Mouse (Mus musculus): ENCODE results near the gene E130208F15Rik. TPM values are rescaled to one million over a fixed set of nuclear protein-coding genes. Genes with fewer than 3 reads are reported as not detected.

E130208F15Rik gene
- polyA plus RNA-seq, 1 experiment, result 0.81 TPM

DNA sequence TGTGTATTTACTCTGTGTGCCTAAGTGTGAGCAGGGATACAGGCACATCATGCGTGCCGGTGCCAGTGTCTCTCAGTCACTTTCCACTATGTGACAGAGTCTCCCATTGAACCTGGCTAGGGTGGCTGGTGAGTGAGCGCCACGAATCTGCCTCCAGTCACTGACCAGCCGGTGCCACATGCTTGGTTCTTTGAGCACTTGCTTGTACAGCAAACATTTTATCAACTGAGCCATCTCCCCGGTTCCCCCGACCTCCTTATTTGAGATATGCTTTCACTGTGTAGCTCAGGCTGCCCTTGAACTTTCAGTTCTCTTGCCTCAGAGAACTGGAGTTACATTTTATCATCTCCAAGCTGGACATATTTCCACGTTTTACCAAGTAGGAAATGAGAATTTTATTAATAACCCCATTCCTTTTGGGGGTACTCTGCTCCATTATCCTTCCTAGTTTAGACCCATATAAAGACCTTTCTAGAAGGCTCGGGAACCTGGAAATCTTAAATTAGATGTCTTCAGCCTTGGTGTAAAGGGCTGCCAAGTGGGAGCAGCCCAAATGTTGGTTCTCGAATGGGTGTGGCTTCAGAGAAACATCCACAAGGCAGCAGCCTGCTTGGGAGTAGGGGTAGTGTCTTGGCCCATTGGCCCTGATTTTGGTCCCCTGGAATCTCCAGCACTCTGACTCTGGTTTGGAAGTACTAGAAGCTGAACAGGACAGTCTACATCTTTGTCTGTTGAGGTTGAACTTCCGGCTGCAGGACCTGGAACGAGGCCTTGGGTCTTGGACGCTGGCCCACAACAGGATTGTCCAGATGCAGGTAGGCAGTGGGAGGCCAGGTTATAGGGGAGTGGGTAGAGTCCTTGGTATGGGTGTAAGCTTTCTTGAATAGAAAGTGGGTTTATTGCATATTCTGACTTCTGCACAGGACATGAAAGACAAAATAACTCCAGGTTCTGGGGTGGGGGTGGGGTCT is 5.7 kb upstream of the E130208F15Rik start:
- no peak for TF ChIP-seq FOSL1 (IDR thresholded peaks at IDR 0.05; ENCODE audit: insufficient read depth, low read length, poor library complexity, severe bottlenecking)
- H3K79me2 ChIP-seq (ENCODE audit: control insufficient read depth, insufficient read depth), result no peaks in the 10 kb centered on the region
- no peaks in the 10 kb centered on the region for H3K79me3 ChIP-seq (ENCODE audit: low read depth)
- H3K36me3 ChIP-seq (ENCODE audit: control insufficient read depth, insufficient read depth), result no peaks in the 10 kb centered on the region
- H3K27me3 ChIP-seq (ENCODE audit: control insufficient read depth, insufficient read depth, insufficient read length), result no peaks in the 10 kb centered on the region
- H3K4me3 ChIP-seq (ENCODE audit: insufficient read depth, poor library complexity, severe bottlenecking), result no peak overlapping the region
- H3ac ChIP-seq (ENCODE audit: control insufficient read depth, insufficient read length, low read depth), result no peak overlapping the region

DNA sequence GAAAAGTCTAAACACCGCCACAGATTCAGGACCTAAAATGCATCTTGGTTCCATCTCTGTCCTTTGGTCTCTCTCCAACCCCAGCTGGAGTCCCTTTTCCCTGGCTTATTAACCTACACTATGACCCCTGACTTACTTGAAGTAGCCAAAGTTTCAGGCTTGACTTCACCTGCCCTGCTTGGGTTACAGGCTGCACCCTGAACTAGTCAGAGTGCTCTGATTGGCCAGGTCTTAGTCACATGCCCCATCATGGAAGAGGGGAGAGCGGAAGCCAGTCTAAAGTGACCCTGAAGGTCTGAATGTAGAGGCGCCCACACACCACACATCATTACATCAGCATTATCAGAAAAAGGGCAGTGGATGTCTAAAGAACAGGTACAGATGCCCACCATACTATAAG is 3.4 kb upstream of the E130208F15Rik start:
- Histone ChIP-seq H3K4me3 (ENCODE audit: insufficient read depth, poor library complexity, severe bottlenecking) (no peak overlapping the region), H3ac (ENCODE audit: control insufficient read depth, insufficient read length, low read depth) (no peak overlapping the region), H3K36me3 (ENCODE audit: control insufficient read depth, insufficient read depth) (no peaks in the 10 kb centered on the region), H3K79me3 (ENCODE audit: low read depth) (no peaks in the 10 kb centered on the region), H3K27me3 (ENCODE audit: control insufficient read depth, insufficient read depth, insufficient read length) (no peaks in the 10 kb centered on the region), H3K79me2 (ENCODE audit: control insufficient read depth, insufficient read depth) (peaks cover 4% of the 10 kb centered on the region)
- TF ChIP-seq MYOD1 (IDR thresholded peaks at IDR 0.05; ENCODE audit: control insufficient read depth, insufficient read length, low read depth), result no peak
- peak; percentile 54 for TF ChIP-seq USF1 (IDR thresholded peaks at IDR 0.05; ENCODE audit: low read depth)
- TF ChIP-seq MYOG (IDR thresholded peaks at IDR 0.05; ENCODE audit: control insufficient read depth, extremely low read depth, insufficient read length), result no peak

DNA sequence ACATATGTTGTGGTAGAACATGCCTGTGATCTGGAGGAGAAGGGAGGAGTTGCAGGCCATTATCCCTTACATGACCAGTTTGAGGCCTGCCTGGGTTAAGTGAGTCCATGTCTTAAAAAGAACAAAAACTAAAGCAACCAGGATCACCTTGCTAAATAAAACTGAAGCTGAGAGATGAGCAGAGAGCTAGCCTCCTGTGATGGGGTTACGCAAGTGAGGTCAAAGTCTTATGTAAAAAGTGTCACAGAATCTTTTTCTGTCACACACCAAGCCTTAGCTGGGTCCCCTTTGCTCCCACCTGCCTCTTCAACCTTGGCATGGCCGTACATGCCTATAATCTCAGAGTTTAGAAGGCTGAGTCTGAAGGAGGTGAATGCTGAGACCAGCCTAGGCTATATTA is 594 bp upstream of the E130208F15Rik start:
- H3K36me3 ChIP-seq (ENCODE audit: control insufficient read depth, insufficient read depth), result no peaks in the 10 kb centered on the region
- TF ChIP-seq MAX (IDR thresholded peaks at IDR 0.05) (no peak), MYOG (IDR thresholded peaks at IDR 0.05; ENCODE audit: control insufficient read depth, extremely low read depth, insufficient read length) (no peak), USF1 (IDR thresholded peaks at IDR 0.05; ENCODE audit: low read depth) (no peak), FOSL1 (IDR thresholded peaks at IDR 0.05; ENCODE audit: insufficient read depth, low read length, poor library complexity, severe bottlenecking) (no peak), CEBPB (IDR thresholded peaks at IDR 0.05; ENCODE audit: low read depth) (no peak), CTCF (IDR thresholded peaks at IDR 0.05; ENCODE audit: control insufficient read depth, insufficient read depth, insufficient read length) (no peak), MYOD1 (IDR thresholded peaks at IDR 0.05; ENCODE audit: control insufficient read depth, insufficient read length, low read depth) (no peak)
- no peak overlapping the region for H3K4me3 ChIP-seq (ENCODE audit: insufficient read depth, poor library complexity, severe bottlenecking)
- H3ac ChIP-seq (ENCODE audit: control insufficient read depth, insufficient read length, low read depth), result no peak overlapping the region
- H3K27me3 ChIP-seq (ENCODE audit: control insufficient read depth, insufficient read depth, insufficient read length), result no peaks in the 10 kb centered on the region
- no peaks in the 10 kb centered on the region for H3K79me3 ChIP-seq (ENCODE audit: low read depth)
- peaks cover 4% of the 10 kb centered on the region for H3K79me2 ChIP-seq (ENCODE audit: control insufficient read depth, insufficient read depth)

DNA sequence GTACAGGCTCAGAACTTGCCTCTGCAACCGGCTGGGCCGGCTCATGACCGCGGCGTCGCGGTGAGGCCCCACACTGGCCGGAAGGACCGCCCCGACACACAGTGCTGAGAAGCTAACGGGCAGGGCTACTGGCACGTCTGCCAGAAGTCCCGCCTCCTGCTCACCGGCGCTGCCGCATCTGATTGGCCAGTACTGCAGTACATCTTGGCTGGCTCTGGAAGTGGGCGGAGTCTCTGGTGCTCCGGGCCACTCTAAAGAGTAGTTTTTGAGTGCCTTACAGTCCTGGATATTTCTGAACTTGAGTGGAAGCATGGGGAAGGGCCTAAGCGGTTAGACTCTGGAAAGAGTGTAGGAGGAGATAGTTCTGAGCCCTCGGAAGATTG is 736 bp downstream of the E130208F15Rik start:
- Histone ChIP-seq H3K4me3 (ENCODE audit: insufficient read depth, poor library complexity, severe bottlenecking) (peak overlapping the region; percentile 52), H3K27me3 (ENCODE audit: control insufficient read depth, insufficient read depth, insufficient read length) (peaks cover 4% of the 10 kb centered on the region), H3K36me3 (ENCODE audit: control insufficient read depth, insufficient read depth) (no peaks in the 10 kb centered on the region), H3ac (ENCODE audit: control insufficient read depth, insufficient read length, low read depth) (peak overlapping the region; percentile 75), H3K79me3 (ENCODE audit: low read depth) (no peaks in the 10 kb centered on the region), H3K79me2 (ENCODE audit: control insufficient read depth, insufficient read depth) (peaks cover 4% of the 10 kb centered on the region)
- TF ChIP-seq USF1 (IDR thresholded peaks at IDR 0.05; ENCODE audit: low read depth) (no peak), CTCF (IDR thresholded peaks at IDR 0.05; ENCODE audit: control insufficient read depth, insufficient read depth, insufficient read length) (no peak), MYOG (IDR thresholded peaks at IDR 0.05; ENCODE audit: control insufficient read depth, extremely low read depth, insufficient read length) (no peak), MAX (IDR thresholded peaks at IDR 0.05) (no peak), FOSL1 (IDR thresholded peaks at IDR 0.05; ENCODE audit: insufficient read depth, low read length, poor library complexity, severe bottlenecking) (no peak), CEBPB (IDR thresholded peaks at IDR 0.05; ENCODE audit: low read depth) (no peak), MYOD1 (IDR thresholded peaks at IDR 0.05; ENCODE audit: control insufficient read depth, insufficient read length, low read depth) (no peak)

DNA sequence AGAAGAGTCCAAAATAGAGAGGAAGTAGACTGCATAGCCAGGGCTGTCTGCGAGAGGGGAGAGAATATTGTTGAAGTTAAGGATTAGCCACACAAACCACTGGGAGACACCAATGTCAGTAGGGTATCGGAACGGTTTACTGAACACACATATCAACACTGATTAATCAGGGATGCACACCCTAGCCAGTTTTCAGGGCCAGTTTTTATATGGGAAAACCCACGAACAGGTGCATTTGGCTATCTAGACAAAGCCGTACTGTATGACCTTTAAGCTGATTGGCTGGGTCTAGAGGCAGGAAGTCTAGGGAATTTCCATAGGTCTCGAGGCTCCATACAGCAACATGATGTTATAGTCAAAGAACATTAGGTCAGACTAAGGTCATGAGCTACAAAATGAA is 1.3 kb downstream of the E130208F15Rik start:
- no peak overlapping the region for H3ac ChIP-seq (ENCODE audit: control insufficient read depth, insufficient read length, low read depth)
- TF ChIP-seq CEBPB (IDR thresholded peaks at IDR 0.05; ENCODE audit: low read depth) (no peak), USF1 (IDR thresholded peaks at IDR 0.05; ENCODE audit: low read depth) (no peak), CTCF (IDR thresholded peaks at IDR 0.05; ENCODE audit: control insufficient read depth, insufficient read depth, insufficient read length) (no peak), FOSL1 (IDR thresholded peaks at IDR 0.05; ENCODE audit: insufficient read depth, low read length, poor library complexity, severe bottlenecking) (no peak), MAX (IDR thresholded peaks at IDR 0.05) (no peak), MYOG (IDR thresholded peaks at IDR 0.05; ENCODE audit: control insufficient read depth, extremely low read depth, insufficient read length) (no peak), MYOD1 (IDR thresholded peaks at IDR 0.05; ENCODE audit: control insufficient read depth, insufficient read length, low read depth) (no peak)
- H3K27me3 ChIP-seq (ENCODE audit: control insufficient read depth, insufficient read depth, insufficient read length), result peaks cover 5% of the 10 kb centered on the region

DNA sequence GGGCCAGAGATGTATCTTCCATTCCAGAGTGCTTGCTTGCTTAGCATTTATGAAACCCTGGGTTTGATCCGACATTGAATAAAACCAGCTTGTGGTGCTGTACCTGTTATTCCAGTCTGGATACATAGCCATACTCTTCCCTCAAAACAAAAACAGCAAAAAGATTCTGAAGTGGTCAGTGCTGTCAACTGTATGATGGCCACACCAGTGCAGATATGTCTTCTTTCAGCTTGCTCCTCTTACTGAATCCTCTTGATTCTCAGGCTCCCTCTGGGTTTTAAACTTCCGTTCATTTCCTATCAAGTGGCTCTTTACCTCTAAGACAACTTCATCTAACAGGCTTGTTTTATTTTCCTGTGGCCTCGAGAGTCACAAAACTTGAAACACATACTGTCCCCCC is 2.3 kb downstream of the E130208F15Rik start, which contains the start of gene Sdhaf1:
Gene Sdhaf1 (minus strand): TSS at position 101 of the 400 bp plus-strand sequence.
- Histone ChIP-seq H3K27me3 (ENCODE audit: control insufficient read depth, insufficient read depth, insufficient read length) (peaks cover 5% of the 10 kb centered on the region), H3K36me3 (ENCODE audit: control insufficient read depth, insufficient read depth) (no peaks in the 10 kb centered on the region), H3K4me3 (ENCODE audit: insufficient read depth, poor library complexity, severe bottlenecking) (no peak within 1 kb of the TSS), H3K79me2 (ENCODE audit: control insufficient read depth, insufficient read depth) (peaks cover 4% of the 10 kb centered on the region), H3K79me3 (ENCODE audit: low read depth) (no peaks in the 10 kb centered on the region), H3ac (ENCODE audit: control insufficient read depth, insufficient read length, low read depth) (no peak within 1 kb of the TSS)
- TF ChIP-seq CTCF (IDR thresholded peaks at IDR 0.05; ENCODE audit: control insufficient read depth, insufficient read depth, insufficient read length) (no peak), FOSL1 (IDR thresholded peaks at IDR 0.05; ENCODE audit: insufficient read depth, low read length, poor library complexity, severe bottlenecking) (no peak), MYOD1 (IDR thresholded peaks at IDR 0.05; ENCODE audit: control insufficient read depth, insufficient read length, low read depth) (no peak)

More for the DNA sequence above, 1.3 kb downstream of the E130208F15Rik start:
- Histone ChIP-seq H3K4me3 (ENCODE audit: insufficient read depth, poor library complexity, severe bottlenecking) (no peak overlapping the region), H3K79me3 (ENCODE audit: low read depth) (no peaks in the 10 kb centered on the region), H3K36me3 (ENCODE audit: control insufficient read depth, insufficient read depth) (no peaks in the 10 kb centered on the region), H3K79me2 (ENCODE audit: control insufficient read depth, insufficient read depth) (peaks cover 4% of the 10 kb centered on the region)
